Mouse (Mus musculus): ENCODE measurements around the gene Prn. TPM values are rescaled to one million over a fixed set of nuclear protein-coding genes. Genes with fewer than 3 reads are reported as not detected.

The Prn gene
- total and polyA plus RNA-seq, 2 experiments from 2014 or later: not detected

DNA sequence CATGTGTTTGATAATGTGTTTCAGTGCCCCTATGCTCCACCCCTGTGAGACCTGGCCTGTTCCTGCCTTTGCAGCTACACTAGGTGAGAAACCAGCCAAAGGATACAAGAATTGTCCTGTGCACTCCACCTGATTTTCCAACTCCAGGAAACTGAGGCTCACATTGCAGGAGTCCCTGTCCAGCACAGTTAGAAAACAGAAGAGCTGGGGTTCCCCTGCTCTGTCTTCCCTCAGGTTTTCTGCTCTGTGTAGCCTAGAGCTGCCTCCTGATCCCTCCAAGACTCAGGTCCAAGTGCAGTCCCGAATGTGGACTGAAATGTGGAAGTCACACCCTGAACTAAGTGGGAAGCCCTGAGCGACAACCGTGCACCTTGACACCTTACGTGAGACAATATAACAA, 44.0 kb downstream of the Prn start:
- TF ChIP-seq EP300 (IDR thresholded peaks at IDR 0.05; ENCODE audit: low read depth) (no peak), CTCF (IDR thresholded peaks at IDR 0.05; ENCODE audit: low read depth) (no peak)
- Histone ChIP-seq H3K9ac (replicated peaks; ENCODE audit: low read depth, low read length) (no peak overlapping the region), H3K4me2 (ENCODE audit: low read depth, low read length) (peak overlapping the region; percentile 56), H3K4me3 (ENCODE audit: low read depth, low read length) (peak overlapping the region; percentile 27), H3K36me3 (replicated peaks; ENCODE audit: control insufficient read depth, insufficient read depth, low read length) (no peaks in the 10 kb centered on the region), H3K27ac (ENCODE audit: low read depth) (no peak overlapping the region), H3K9me3 (replicated peaks; ENCODE audit: control insufficient read depth, low read length) (no peaks in the 10 kb centered on the region), H3K27me3 (ENCODE audit: control insufficient read depth, insufficient read depth, low read length) (no peaks in the 10 kb centered on the region), H3K4me1 (ENCODE audit: control insufficient read depth, insufficient read depth) (peaks cover 32% of the 10 kb centered on the region)
- DNase-seq (ENCODE audit: low spot score) (no peak), ATAC-seq (ENCODE audit: insufficient read depth, low read depth) (no peak)
- 89% methylated on average over 4 of the region's 4 CpGs for whole genome bisulfite sequencing

- Histone ChIP-seq H3K4me3 (ENCODE audit: low read depth, low read length) (peak overlapping the region; percentile 36), H3K9ac (replicated peaks; ENCODE audit: low read depth, low read length) (no peak overlapping the region), H3K27me3 (ENCODE audit: control insufficient read depth, insufficient read depth, low read length) (no peaks in the 10 kb centered on the region), H3K27ac (ENCODE audit: low read depth) (peak overlapping the region; percentile 65), H3K9me3 (replicated peaks; ENCODE audit: control insufficient read depth, low read length) (no peaks in the 10 kb centered on the region), H3K4me1 (ENCODE audit: control insufficient read depth, insufficient read depth) (peaks cover 32% of the 10 kb centered on the region), H3K4me2 (ENCODE audit: low read depth, low read length) (peak overlapping the region; percentile 62), H3K36me3 (replicated peaks; ENCODE audit: control insufficient read depth, insufficient read depth, low read length) (no peaks in the 10 kb centered on the region)
- DNase-seq (ENCODE audit: low spot score) (peak; percentile 83), ATAC-seq (ENCODE audit: insufficient read depth, low read depth) (peak; percentile 88)
- 23% methylated on average over 9 of the region's 9 CpGs for WGBS
- TF ChIP-seq EP300 (IDR thresholded peaks at IDR 0.05; ENCODE audit: low read depth): peak; percentile 26; the same call in 1 of the 2 replicates
- TF ChIP-seq CTCF (IDR thresholded peaks at IDR 0.05; ENCODE audit: low read depth): no peak
Measured at GRCm38 (mm10) chr2:131954835-131955234, 45.1 kb downstream of the Prn start.

- H3K4me3 ChIP-seq (ENCODE audit: low read depth, low read length): peak overlapping the region; percentile 36
- 5% methylated on average over 17 of the region's 17 CpGs for WGBS
- peak overlapping the region; percentile 62 for H3K4me2 ChIP-seq (ENCODE audit: low read depth, low read length)
- no peaks in the 10 kb centered on the region for H3K27me3 ChIP-seq (ENCODE audit: control insufficient read depth, insufficient read depth, low read length)
- peak; percentile 59 for DNase-seq (ENCODE audit: low spot score)
- peak overlapping the region; percentile 65 for H3K27ac ChIP-seq (ENCODE audit: low read depth)
- peaks cover 32% of the 10 kb centered on the region for H3K4me1 ChIP-seq (ENCODE audit: control insufficient read depth, insufficient read depth)
- TF ChIP-seq EP300 (IDR thresholded peaks at IDR 0.05; ENCODE audit: low read depth): no peak
- TF ChIP-seq CTCF (IDR thresholded peaks at IDR 0.05; ENCODE audit: low read depth): no peak
- ATAC-seq (ENCODE audit: insufficient read depth, low read depth): peak; percentile 58
- no peak overlapping the region for H3K9ac ChIP-seq (replicated peaks; ENCODE audit: low read depth, low read length)
- no peaks in the 10 kb centered on the region for H3K36me3 ChIP-seq (replicated peaks; ENCODE audit: control insufficient read depth, insufficient read depth, low read length)
- no peaks in the 10 kb centered on the region for H3K9me3 ChIP-seq (replicated peaks; ENCODE audit: control insufficient read depth, low read length)
Measured at GRCm38 (mm10) chr2:131955264-131955663, 45.5 kb downstream of the Prn start.

- WGBS: 69% methylated on average over 7 of the region's 7 CpGs
- Histone ChIP-seq H3K9me3 (replicated peaks; ENCODE audit: control insufficient read depth, low read length) (no peaks in the 10 kb centered on the region), H3K27ac (ENCODE audit: low read depth) (no peak overlapping the region), H3K27me3 (ENCODE audit: control insufficient read depth, insufficient read depth, low read length) (no peaks in the 10 kb centered on the region), H3K36me3 (replicated peaks; ENCODE audit: control insufficient read depth, insufficient read depth, low read length) (no peaks in the 10 kb centered on the region), H3K4me1 (ENCODE audit: control insufficient read depth, insufficient read depth) (peaks cover 29% of the 10 kb centered on the region), H3K4me3 (ENCODE audit: low read depth, low read length) (no peak overlapping the region), H3K9ac (replicated peaks; ENCODE audit: low read depth, low read length) (no peak overlapping the region), H3K4me2 (ENCODE audit: low read depth, low read length) (no peak overlapping the region)
- TF ChIP-seq CTCF (IDR thresholded peaks at IDR 0.05; ENCODE audit: low read depth) (no peak), EP300 (IDR thresholded peaks at IDR 0.05; ENCODE audit: low read depth) (no peak)
- ATAC-seq (ENCODE audit: insufficient read depth, low read depth) (no peak), DNase-seq (ENCODE audit: low spot score) (no peak)
Measured at GRCm38 (mm10) chr2:131956336-131957256, 46.8 kb downstream of the Prn start.

- ATAC-seq (ENCODE audit: insufficient read depth, low read depth) (no peak; the same call in 1 of the 2 replicates), DNase-seq (ENCODE audit: low spot score) (no peak)
- 38% methylated on average over 9 of the region's 9 CpGs for WGBS
- Histone ChIP-seq H3K9ac (replicated peaks; ENCODE audit: low read depth, low read length) (no peak overlapping the region), H3K4me1 (ENCODE audit: control insufficient read depth, insufficient read depth) (peaks cover 24% of the 10 kb centered on the region), H3K36me3 (replicated peaks; ENCODE audit: control insufficient read depth, insufficient read depth, low read length) (no peaks in the 10 kb centered on the region), H3K27me3 (ENCODE audit: control insufficient read depth, insufficient read depth, low read length) (no peaks in the 10 kb centered on the region), H3K9me3 (replicated peaks; ENCODE audit: control insufficient read depth, low read length) (no peaks in the 10 kb centered on the region), H3K4me2 (ENCODE audit: low read depth, low read length) (no peak overlapping the region), H3K27ac (ENCODE audit: low read depth) (no peak overlapping the region), H3K4me3 (ENCODE audit: low read depth, low read length) (no peak overlapping the region)
- TF ChIP-seq EP300 (IDR thresholded peaks at IDR 0.05; ENCODE audit: low read depth): peak; percentile 73; the same call in 1 of the 2 replicates
- TF ChIP-seq CTCF (IDR thresholded peaks at IDR 0.05; ENCODE audit: low read depth): no peak
Measured at GRCm38 (mm10) chr2:131957731-131958222, 48.0 kb downstream of the Prn start.
